Mouse (Mus musculus) CH12.LX (cell line): Measurements from ENCODE around the gene Rtn4rl1. TPM values are rescaled to one million over a fixed set of nuclear protein-coding genes. Genes with fewer than 3 reads are reported as not detected.

ENCODE experiments used
- DNase-seq: peaks from one replicate; pipeline ENCODE4 v3.0.0-alpha.2; 2013; ENCODE audit errors: extremely low read depth
- H3K27ac ChIP-seq: 2 replicates; pipeline ENCODE4 v1.5.1; 2012; ENCODE audit warnings: low read depth, mild to moderate bottlenecking, control low read depth, moderate library complexity; ENCODE audit not compliant: insufficient read depth
- H3K27me3 ChIP-seq: replicated peaks from 2 replicates; pipeline ENCODE3; 2012; ENCODE audit warnings: inconsistent platforms
- H3K36me3 ChIP-seq, 2 experiments: replicated peaks in 1 of 2; 2 replicates each; pipeline versions ENCODE3 to v1.6.1; 2012; ENCODE audit warnings: inconsistent platforms in 1 of 2, low read length in 1 of 2, mild to moderate bottlenecking in 1 of 2, mixed read lengths in 1 of 2, moderate library complexity in 1 of 2; ENCODE audit not compliant: control insufficient read depth in 1 of 2, insufficient read depth in 1 of 2
- H3K4me1 ChIP-seq, 2 experiments: 2 replicates each; pipeline ENCODE4 v1.6.1; 2012; ENCODE audit warnings: inconsistent platforms in 1 of 2, moderate library complexity in 1 of 2; ENCODE audit not compliant: insufficient read depth in 2 of 2, control insufficient read depth in 1 of 2
- H3K4me2 ChIP-seq: 2 replicates; pipeline ENCODE4 v1.6.1; 2012; ENCODE audit warnings: low read depth, mild to moderate bottlenecking, control low read depth; ENCODE audit not compliant: poor library complexity, insufficient read depth, severe bottlenecking
- H3K4me3 ChIP-seq, 3 experiments: fragments of 150-350 bp in 1 of 3; sonication (generic) in 1 of 3; replicated peaks in 1 of 3; 2 replicates each; pipeline versions ENCODE3 to v1.5.1; 2011 to 2012; ENCODE audit warnings: low read depth in 2 of 3, low read length in 2 of 3, mild to moderate bottlenecking in 2 of 3, moderate library complexity in 2 of 3, control low read depth in 1 of 3, improper control_type of control experiment in 1 of 3, inconsistent platforms in 1 of 3, mixed read lengths in 1 of 3; ENCODE audit not compliant: poor library complexity in 1 of 3
- H3K79me2 ChIP-seq: replicated peaks from 2 replicates; pipeline ENCODE4 v1.6.1; 2012; ENCODE audit warnings: mild to moderate bottlenecking, moderate library complexity; ENCODE audit not compliant: control insufficient read depth, poor library complexity, insufficient read depth, severe bottlenecking; ENCODE audit errors: extremely low read depth
- H3K9ac ChIP-seq: 2 replicates; pipeline ENCODE4 v1.6.1; 2012; ENCODE audit warnings: low read depth, mild to moderate bottlenecking, control low read depth, moderate library complexity; ENCODE audit not compliant: insufficient read depth
- H3K9me3 ChIP-seq: replicated peaks from 2 replicates; pipeline ENCODE3; 2012; ENCODE audit warnings: low read length, inconsistent platforms, mixed read lengths
- BHLHE40 ChIP-seq: IDR thresholded peaks from 2 replicates; pipeline ENCODE4 v1.6.1; 2011; ENCODE audit warnings: mild to moderate bottlenecking, low read depth, low read length, improper control_type of control experiment
- CTCF ChIP-seq, 2 experiments: IDR thresholded peaks in 1 of 2; conservative IDR thresholded peaks in 1 of 2; 2 replicates each; pipeline ENCODE4 v1.5.1; 2011 to 2012; ENCODE audit warnings: low read depth in 2 of 2, low read length in 2 of 2, improper control_type of control experiment in 1 of 2, inconsistent platforms in 1 of 2, mild to moderate bottlenecking in 1 of 2, moderate library complexity in 1 of 2
- E2F4 ChIP-seq: IDR thresholded peaks from 2 replicates; pipeline ENCODE4 v1.6.1; 2011; ENCODE audit warnings: low read depth, low read length, improper control_type of control experiment; ENCODE audit not compliant: insufficient replicate concordance
- ELF1 ChIP-seq: IDR thresholded peaks from 2 replicates; pipeline ENCODE4 v1.6.1; 2014; ENCODE audit warnings: low read depth, mild to moderate bottlenecking, inconsistent platforms, low read length, improper control_type of control experiment
- EP300 ChIP-seq: IDR thresholded peaks from 2 replicates; pipeline ENCODE4 v1.6.1; 2011; ENCODE audit warnings: low read length, improper control_type of control experiment
- ETS1 ChIP-seq: conservative IDR thresholded peaks from 2 replicates; pipeline ENCODE4 v1.6.1; 2012; ENCODE audit warnings: low read depth, mild to moderate bottlenecking, inconsistent platforms, low read length, improper control_type of control experiment, moderate library complexity
- HCFC1 ChIP-seq: IDR thresholded peaks from 2 replicates; pipeline ENCODE4 v1.6.1; 2012; ENCODE audit warnings: low read depth, mild to moderate bottlenecking, inconsistent platforms, low read length, improper control_type of control experiment
- JUN ChIP-seq: IDR thresholded peaks from 2 replicates; pipeline ENCODE4 v1.6.1; 2011; ENCODE audit warnings: low read depth, mild to moderate bottlenecking, low read length, improper control_type of control experiment, moderate library complexity; ENCODE audit not compliant: insufficient read depth
- JUND ChIP-seq: conservative IDR thresholded peaks from 2 replicates; pipeline ENCODE4 v1.6.1; 2011; ENCODE audit warnings: low read depth, low read length, improper control_type of control experiment
- KAT2A ChIP-seq: IDR thresholded peaks from 2 replicates; pipeline ENCODE4 v1.6.1; 2012; ENCODE audit warnings: low read length, improper control_type of control experiment, inconsistent platforms; ENCODE audit not compliant: insufficient replicate concordance
- MAFK ChIP-seq: IDR thresholded peaks from 2 replicates; pipeline ENCODE4 v1.6.1; 2011; ENCODE audit warnings: low read length, improper control_type of control experiment; ENCODE audit not compliant: insufficient replicate concordance
- MAZ ChIP-seq: IDR thresholded peaks from 2 replicates; pipeline ENCODE4 v1.6.1; 2012; ENCODE audit warnings: low read depth, mild to moderate bottlenecking, inconsistent platforms, low read length, improper control_type of control experiment, moderate library complexity
- MEF2A ChIP-seq: IDR thresholded peaks from 2 replicates; pipeline ENCODE4 v1.6.1; 2014; ENCODE audit warnings: low read depth, mild to moderate bottlenecking, inconsistent platforms, low read length, improper control_type of control experiment, borderline replicate concordance
- MXI1 ChIP-seq: IDR thresholded peaks from 2 replicates; pipeline ENCODE4 v1.6.1; 2011; ENCODE audit warnings: mild to moderate bottlenecking, low read depth, low read length, improper control_type of control experiment
- MYC ChIP-seq: IDR thresholded peaks from 2 replicates; pipeline ENCODE4 v1.6.1; 2011; ENCODE audit warnings: low read depth, mild to moderate bottlenecking, improper control_type of control experiment, low read length
- NELFE ChIP-seq: IDR thresholded peaks from 2 replicates; pipeline ENCODE4 v1.6.1; 2011; ENCODE audit warnings: low read depth, low read length, improper control_type of control experiment
- PAX5 ChIP-seq: IDR thresholded peaks from 2 replicates; pipeline ENCODE4 v1.6.1; 2012; ENCODE audit warnings: low read length, inconsistent platforms, mixed read lengths
- POLR2A ChIP-seq: IDR thresholded peaks from 2 replicates; pipeline ENCODE4 v1.6.1; 2011; ENCODE audit warnings: low read depth, mild to moderate bottlenecking, improper control_type of control experiment, low read length
- POLR2AphosphoS2 ChIP-seq: IDR thresholded peaks from 2 replicates; pipeline ENCODE4 v1.6.1; 2011; ENCODE audit warnings: low read depth, low read length, improper control_type of control experiment
- RAD21 ChIP-seq: IDR thresholded peaks from 2 replicates; pipeline ENCODE4 v1.6.1; 2011; ENCODE audit warnings: low read depth, mild to moderate bottlenecking, low read length, improper control_type of control experiment, moderate library complexity
- RCOR1 ChIP-seq: conservative IDR thresholded peaks from 2 replicates; pipeline ENCODE4 v1.6.1; 2012; ENCODE audit warnings: low read depth, mild to moderate bottlenecking, inconsistent platforms, low read length, improper control_type of control experiment
- SIN3A ChIP-seq: IDR thresholded peaks from 2 replicates; pipeline ENCODE4 v1.6.1; 2012; ENCODE audit warnings: low read length, improper control_type of control experiment, inconsistent platforms
- SMC3 ChIP-seq: IDR thresholded peaks from 2 replicates; pipeline ENCODE4 v1.6.1; 2011; ENCODE audit warnings: low read depth, low read length, improper control_type of control experiment
- TBP ChIP-seq: conservative IDR thresholded peaks from 2 replicates; pipeline ENCODE4 v1.6.1; 2011; ENCODE audit warnings: low read depth, low read length, improper control_type of control experiment
- TCF12 ChIP-seq: IDR thresholded peaks from 2 replicates; pipeline ENCODE4 v1.6.1; 2014; ENCODE audit warnings: low read depth, mild to moderate bottlenecking, inconsistent platforms, low read length, improper control_type of control experiment
- UBTF ChIP-seq: IDR thresholded peaks from 2 replicates; pipeline ENCODE4 v1.6.1; 2012; ENCODE audit warnings: low read depth, mild to moderate bottlenecking, inconsistent platforms, low read length, improper control_type of control experiment, moderate library complexity
- USF1 ChIP-seq: IDR thresholded peaks from 2 replicates; pipeline ENCODE4 v1.6.1; 2014; ENCODE audit warnings: low read depth, mild to moderate bottlenecking, inconsistent platforms, low read length, improper control_type of control experiment
- USF2 ChIP-seq: conservative IDR thresholded peaks from 2 replicates; pipeline ENCODE4 v1.6.1; 2011; ENCODE audit warnings: low read depth, low read length, improper control_type of control experiment
- ZC3H11A ChIP-seq: IDR thresholded peaks from 2 replicates; pipeline ENCODE4 v1.6.1; 2012; ENCODE audit warnings: low read depth, mild to moderate bottlenecking, inconsistent platforms, low read length, improper control_type of control experiment
- ZMIZ1 ChIP-seq: IDR thresholded peaks from 2 replicates; pipeline ENCODE4 v1.6.1; 2012; ENCODE audit warnings: low read depth, mild to moderate bottlenecking, inconsistent platforms, low read length, improper control_type of control experiment
- dilution Hi-C: fragments of 300-500 bp; cut with MboI; formaldehyde crosslinking; loops from 2 replicates; pipeline ENCODE4 v1.14.3; 2020; ENCODE audit warnings: low sequenced_read_pairs; ENCODE audit not compliant: extremely low pct_unique_long_range_greater_than_20kb, extremely low pct_ligation_motif_present
- in situ Hi-C: fragments of 300-500 bp; cut with MboI; formaldehyde crosslinking; loops from 3 replicates; pipeline ENCODE4 v1.14.3; 2019; ENCODE audit warnings: low sequenced_read_pairs, low pct_ligation_motif_present, low pct_unique_long_range_greater_than_20kb, mixed read lengths
- polyA plus RNA-seq: library from polyadenylated mRNA; unstranded; fragments of >175 nt; gene quantifications from 2 replicates; pipeline ENCODE4 v1.2.1, GENCODE M21; 2012; ENCODE audit warnings: low read depth; ENCODE audit not compliant: insufficient read length
- total RNA-seq, 2 experiments: library from RNA; depleted of rRNA; stranded (reverse); fragments of 300-350 nt in 1 of 2; fragments of >200 nt in 1 of 2; gene quantifications; 2 replicates each; pipeline ENCODE4 v1.2.3; 2012 to 2014

Rtn4rl1 gene
- total and polyA plus RNA-seq, 3 experiments = 0.04 to 0.09 TPM; not detected in 1

DNA sequence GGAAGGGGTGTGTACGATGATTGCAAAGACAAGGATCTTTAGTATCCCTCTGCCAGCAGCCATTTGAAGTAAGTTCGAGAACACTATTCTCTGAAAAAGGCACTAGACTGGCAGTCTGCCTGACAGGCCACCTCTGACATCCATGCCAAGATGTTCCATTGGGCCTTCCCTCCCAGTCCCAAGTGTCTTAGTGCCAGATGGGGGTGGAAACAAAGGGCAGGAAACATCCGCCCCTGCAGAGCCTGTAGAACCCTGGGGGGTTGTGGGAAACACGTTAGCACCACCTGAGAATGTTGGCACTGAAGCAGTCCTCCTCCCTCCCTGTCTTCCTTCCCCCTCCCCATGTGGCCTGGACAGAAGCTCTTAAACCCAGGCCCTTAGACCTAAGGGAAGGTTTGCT lies 36.5 kb upstream of the Rtn4rl1 start:
- no peak for DNase-seq
- no peak overlapping the region for H3K4me2 ChIP-seq
- TF ChIP-seq MEF2A (no peak), USF1 (no peak), JUND (no peak), MYC (no peak), E2F4 (no peak), HCFC1 (no peak), MAZ (no peak), ZMIZ1 (no peak), JUN (no peak), CTCF (conservative IDR thresholded peaks at IDR 0.05 in 1 of 2, IDR thresholded peaks at IDR 0.05 in 1 of 2; ENCODE audit: low read depth in 2 of 2, low read length in 2 of 2) (no peak), ETS1 (no peak), TBP (no peak), UBTF (no peak), SMC3 (no peak), USF2 (no peak), BHLHE40 (no peak), TCF12 (no peak), POLR2AphosphoS2 (no peak), SIN3A (no peak), MXI1 (no peak)
- dilution Hi-C loops (no loop called here), in situ Hi-C loops (loop anchor here (5.0 to 25.0 kb wide), 2 partner anchors 170 to 520 kb away; partner anchors contain the start of gene Cluh)
- H3K79me2 ChIP-seq = no peaks in the 10 kb centered on the region
- H3K9me3 ChIP-seq = no peaks in the 10 kb centered on the region
- H3K4me3 ChIP-seq = no peak overlapping the region
- peaks cover 17 to 52% of the 10 kb centered on the region in 2 experiments for H3K4me1 ChIP-seq
- H3K27ac ChIP-seq = no peak overlapping the region
- no peak overlapping the region for H3K9ac ChIP-seq
- H3K27me3 ChIP-seq = no peaks in the 10 kb centered on the region
- peaks cover 17 to 64% of the 10 kb centered on the region in 2 experiments for H3K36me3 ChIP-seq

- H3K27ac ChIP-seq = no peak overlapping the region
- H3K4me3 ChIP-seq = no peak overlapping the region
- no peak overlapping the region for H3K4me2 ChIP-seq
- H3K9ac ChIP-seq = no peak overlapping the region
- TF ChIP-seq ELF1 = no peak
- TF ChIP-seq NELFE = no peak
- no peak for TF ChIP-seq POLR2A
- TF ChIP-seq PAX5 = no peak
- no peak for TF ChIP-seq RCOR1
- TF ChIP-seq KAT2A = no peak
- TF ChIP-seq MXI1 = no peak
- TF ChIP-seq E2F4 = no peak
- no peak for TF ChIP-seq MAZ
- TF ChIP-seq USF1 = no peak
- no peak for TF ChIP-seq MAFK
- TF ChIP-seq RAD21 = no peak
- no peak for TF ChIP-seq SMC3
- no peak for TF ChIP-seq BHLHE40
- TF ChIP-seq CTCF (conservative IDR thresholded peaks at IDR 0.05 in 1 of 2, IDR thresholded peaks at IDR 0.05 in 1 of 2; ENCODE audit: low read depth in 2 of 2, low read length in 2 of 2) = no peak
- no peak for TF ChIP-seq EP300
- TF ChIP-seq JUN = no peak
- no peak for TF ChIP-seq POLR2AphosphoS2
- no peak for TF ChIP-seq ZC3H11A
- TF ChIP-seq MYC = no peak
- no peaks in the 10 kb centered on the region for H3K79me2 ChIP-seq
- peaks cover 13 to 51% of the 10 kb centered on the region in 2 experiments for H3K4me1 ChIP-seq
- no peak for DNase-seq
- dilution Hi-C loops (no loop called here), in situ Hi-C loops (loop anchor here (5.0 to 25.0 kb wide), 2 partner anchors 171 to 521 kb away; partner anchors contain the start of gene Cluh)
- H3K27me3 ChIP-seq = no peaks in the 10 kb centered on the region
- no peaks in the 10 kb centered on the region for H3K9me3 ChIP-seq
- peaks cover 21 to 72% of the 10 kb centered on the region in 2 experiments for H3K36me3 ChIP-seq
Observed at GRCm38 (mm10) chr11:75157901-75158300, 35.7 kb upstream of the Rtn4rl1 start.
